Mouse (Mus musculus) MEL-GATA-1-ER (cell line): ENCODE results near the gene Cryzl1.
A peak's percentile ranks its signal among the peaks of the same experiment; 100 is the strongest.

ENCODE experiments used
- DNase-seq: peaks from one replicate; pipeline ENCODE4 v3.0.0-alpha.2; 2012; ENCODE audit warnings: low read depth; ENCODE audit errors: extremely low read depth

Cryzl1 gene

GRCm38 (mm10) chr16:91740184-91740917 lies 11.6 kb upstream of the Cryzl1 start:
- no peak for DNase-seq

- no peak for DNase-seq
Measured at GRCm38 (mm10) chr16:91738505-91738904, 9.7 kb upstream of the Cryzl1 start.

- no peak for DNase-seq
Measured at GRCm38 (mm10) chr16:91736046-91736816, 7.5 kb upstream of the Cryzl1 start.

- DNase-seq = no peak
Measured at GRCm38 (mm10) chr16:91734771-91735170, 6.0 kb upstream of the Cryzl1 start.

- DNase-seq = no peak
Measured at GRCm38 (mm10) chr16:91732816-91733215, 4.0 kb upstream of the Cryzl1 start.

GRCm38 (mm10) chr16:91730446-91730845 lies 1.7 kb upstream of the Cryzl1 start:
- no peak for DNase-seq

- DNase-seq = no peak
Measured at GRCm38 (mm10) chr16:91729821-91730441, 1.2 kb upstream of the Cryzl1 start.

- DNase-seq = peak; percentile 96
Measured at GRCm38 (mm10) chr16:91729066-91729482, 299 bp upstream of the Cryzl1 start, which contains the start of gene Itsn1. TSS of gene Itsn1 (plus strand) at chr16:91729281.

GRCm38 (mm10) chr16:91727433-91727832 lies 1.3 kb downstream of the Cryzl1 start:
- DNase-seq = peak; percentile 63

GRCm38 (mm10) chr16:91724247-91724646 lies 4.5 kb downstream of the Cryzl1 start:
- no peak for DNase-seq

GRCm38 (mm10) chr16:91717399-91717798 lies 11.4 kb downstream of the Cryzl1 start:
- DNase-seq = no peak

- peak; percentile 89 for DNase-seq
Measured at GRCm38 (mm10) chr16:91716927-91717349, 11.8 kb downstream of the Cryzl1 start.

- no peak for DNase-seq
Measured at GRCm38 (mm10) chr16:91710241-91710640, 18.5 kb downstream of the Cryzl1 start.

GRCm38 (mm10) chr16:91704603-91705340 lies 24.0 kb downstream of the Cryzl1 start:
- DNase-seq = no peak

GRCm38 (mm10) chr16:91702771-91703188 lies 26.0 kb downstream of the Cryzl1 start:
- no peak for DNase-seq

- no peak for DNase-seq
Measured at GRCm38 (mm10) chr16:91701908-91702307, 26.9 kb downstream of the Cryzl1 start.

GRCm38 (mm10) chr16:91698995-91699394 lies 29.8 kb downstream of the Cryzl1 start:
- no peak for DNase-seq

- no peak for DNase-seq
Measured at GRCm38 (mm10) chr16:91695108-91695755, 33.5 kb downstream of the Cryzl1 start.

- DNase-seq = peak; percentile 33
Measured at GRCm38 (mm10) chr16:91694455-91695084, 34.2 kb downstream of the Cryzl1 start.

- peak; percentile 49 for DNase-seq
Measured at GRCm38 (mm10) chr16:91689791-91690190, 39.0 kb downstream of the Cryzl1 start.
